Mouse (Mus musculus) MEL (cell line): ENCODE measurements around the gene Pacs1.
A peak's percentile ranks its signal among the peaks of the same experiment; 100 is the strongest.

Experiments
- CTCF ChIP-seq, 3 experiments: IDR thresholded peaks in 2 of 3; conservative IDR thresholded peaks in 1 of 3; 2 replicates each; pipeline ENCODE4 v1.5.1; 2011 to 2012; ENCODE audit warnings: low read length in 3 of 3, low read depth in 2 of 3, mild to moderate bottlenecking in 2 of 3, improper control_type of control experiment in 1 of 3, inconsistent platforms in 1 of 3, mixed read lengths in 1 of 3, moderate library complexity in 1 of 3; ENCODE audit not compliant: control insufficient read depth in 1 of 3, insufficient read depth in 1 of 3, poor library complexity in 1 of 3, severe bottlenecking in 1 of 3
- ELF1 ChIP-seq: IDR thresholded peaks from 2 replicates; pipeline ENCODE4 v1.6.1; 2014; ENCODE audit warnings: low read depth, mild to moderate bottlenecking, inconsistent platforms, low read length, improper control_type of control experiment, moderate library complexity
- GATA1 ChIP-seq: IDR thresholded peaks from 2 replicates; pipeline ENCODE4 v1.6.1; 2011; ENCODE audit warnings: low read depth, low read length, improper control_type of control experiment
- HCFC1 ChIP-seq: IDR thresholded peaks from 2 replicates; pipeline ENCODE4 v1.6.1; 2012; ENCODE audit warnings: low read depth, mild to moderate bottlenecking, inconsistent platforms, low read length, improper control_type of control experiment, moderate library complexity
- MYB ChIP-seq: IDR thresholded peaks from 2 replicates; pipeline ENCODE4 v1.6.1; 2011; ENCODE audit warnings: mild to moderate bottlenecking, low read depth, low read length, improper control_type of control experiment
- MYC ChIP-seq: IDR thresholded peaks from 2 replicates; pipeline ENCODE4 v1.6.1; 2011; ENCODE audit warnings: low read depth, mild to moderate bottlenecking, low read length, improper control_type of control experiment, moderate library complexity
- NRF1 ChIP-seq: IDR thresholded peaks from 2 replicates; pipeline ENCODE4 v1.6.1; 2014; ENCODE audit warnings: low read depth, mild to moderate bottlenecking, inconsistent platforms, low read length, improper control_type of control experiment, moderate library complexity; ENCODE audit not compliant: poor library complexity, insufficient read depth, severe bottlenecking
- POLR2A ChIP-seq, 2 experiments: IDR thresholded peaks; 2 replicates each; pipeline ENCODE4 v1.6.1; 2011 to 2012; ENCODE audit warnings: low read length in 2 of 2, mild to moderate bottlenecking in 2 of 2, control low read depth in 1 of 2, improper control_type of control experiment in 1 of 2, low read depth in 1 of 2, moderate library complexity in 1 of 2; ENCODE audit not compliant: control insufficient read depth in 1 of 2, insufficient read depth in 1 of 2, poor library complexity in 1 of 2
- RCOR1 ChIP-seq: IDR thresholded peaks from 2 replicates; pipeline ENCODE4 v1.6.1; 2012; ENCODE audit warnings: low read depth, mild to moderate bottlenecking, inconsistent platforms, low read length, improper control_type of control experiment
- TAL1 ChIP-seq: IDR thresholded peaks from 2 replicates; pipeline ENCODE4 v1.6.1; 2012; ENCODE audit warnings: mild to moderate bottlenecking, inconsistent platforms, low read length, moderate library complexity, mixed read lengths
- TBP ChIP-seq: IDR thresholded peaks from 2 replicates; pipeline ENCODE4 v1.8.0; 2011; ENCODE audit warnings: low read depth, low read length, improper control_type of control experiment
- ZC3H11A ChIP-seq: IDR thresholded peaks from 2 replicates; pipeline ENCODE4 v1.6.1; 2012; ENCODE audit warnings: low read depth, mild to moderate bottlenecking, inconsistent platforms, low read length, improper control_type of control experiment
- ZNF384 ChIP-seq: IDR thresholded peaks from 2 replicates; pipeline ENCODE4 v1.6.1; 2012; ENCODE audit warnings: low read depth, mild to moderate bottlenecking, inconsistent platforms, low read length, improper control_type of control experiment

- TF ChIP-seq ZC3H11A, result no peak
- no peak for TF ChIP-seq CTCF (IDR thresholded peaks at IDR 0.05 in 2 of 3, conservative IDR thresholded peaks at IDR 0.05 in 1 of 3; ENCODE audit: control insufficient read depth in 1 of 3, insufficient read depth in 1 of 3, low read depth in 2 of 3, low read length in 3 of 3, poor library complexity in 1 of 3, severe bottlenecking in 1 of 3)
- peak; percentile 96 for TF ChIP-seq HCFC1
- no peak for TF ChIP-seq TBP
- peak; percentile 29 to 78; a peak in 2 of 4 replicates for TF ChIP-seq POLR2A (IDR thresholded peaks at IDR 0.05; ENCODE audit: control insufficient read depth in 1 of 2, insufficient read depth in 1 of 2, low read depth in 1 of 2, low read length in 2 of 2, poor library complexity in 1 of 2)
- TF ChIP-seq GATA1, result no peak
- TF ChIP-seq ELF1, result no peak
- no peak for TF ChIP-seq TAL1
- no peak for TF ChIP-seq MYC
- TF ChIP-seq ZNF384, result no peak
- TF ChIP-seq RCOR1, result no peak
- TF ChIP-seq MYB, result no peak
- TF ChIP-seq NRF1, result peak; percentile 93
Measured at GRCm38 (mm10) chr19:5106731-5107191, 166.2 kb downstream of the Pacs1 start, which contains the start of gene Rab1b.
